Mouse (Mus musculus) E14TG2a.4 (cell line): ENCODE results near the gene Fcgr1.

Experiments
- H3K27me3 ChIP-seq: 2 replicates; pipeline ENCODE4 v1.6.1; 2014; ENCODE audit warnings: low read length, control low read depth; ENCODE audit not compliant: insufficient read depth
- H3K36me3 ChIP-seq: 2 replicates; pipeline ENCODE4 v1.6.1; 2014; ENCODE audit warnings: low read length, control low read depth; ENCODE audit not compliant: insufficient read depth
- H3K4me1 ChIP-seq: replicated peaks from 2 replicates; pipeline ENCODE4 v1.6.1; 2014; ENCODE audit warnings: low read depth, low read length, control low read depth
- H3K4me3 ChIP-seq: replicated peaks from 2 replicates; pipeline ENCODE4 v1.5.1; 2014; ENCODE audit warnings: mild to moderate bottlenecking, low read length
- H3K9me3 ChIP-seq: 2 replicates; pipeline ENCODE4 v1.6.1; 2014; ENCODE audit warnings: low read length, control low read depth
- CTCF ChIP-seq: conservative IDR thresholded peaks from 2 replicates; pipeline ENCODE4 v1.5.1; 2014; ENCODE audit warnings: low read length
- NANOG ChIP-seq: IDR thresholded peaks from 2 replicates; pipeline ENCODE4 v1.6.1; 2014; ENCODE audit warnings: borderline replicate concordance, low read length, mixed read lengths
- POU5F1 ChIP-seq: IDR thresholded peaks from 2 replicates; pipeline ENCODE4 v1.6.1; 2014; ENCODE audit warnings: low read length, borderline replicate concordance

Gene Fcgr1

GRCm38 (mm10) chr3:96263558-96264403 lies 30.0 kb downstream of the Fcgr1 start:
- Histone ChIP-seq H3K4me1 (peaks cover 55% of the 10 kb centered on the region), H3K9me3 (no peaks in the 10 kb centered on the region), H3K36me3 (no peaks in the 10 kb centered on the region), H3K27me3 (no peaks in the 10 kb centered on the region), H3K4me3 (peak overlapping the region; percentile 79)
- TF ChIP-seq POU5F1 (no peak), CTCF (no peak), NANOG (no peak)

- peak within 1 kb of the TSS; percentile 79 for H3K4me3 ChIP-seq
- no peaks in the 10 kb centered on the region for H3K9me3 ChIP-seq
- H3K36me3 ChIP-seq = no peaks in the 10 kb centered on the region
- peak; percentile 34 for TF ChIP-seq CTCF
- no peak for TF ChIP-seq POU5F1
- peaks cover 60% of the 10 kb centered on the region for H3K4me1 ChIP-seq
- H3K27me3 ChIP-seq = no peaks in the 10 kb centered on the region
These were observed 30.7 kb downstream of the Fcgr1 start, which contains the start of gene Hist2h4 for GRCm38 (mm10) chr3:96262979-96263550. Hist2h4 (minus strand) TSS chr3:96263311.

- Histone ChIP-seq H3K9me3 (no peaks in the 10 kb centered on the region), H3K36me3 (no peaks in the 10 kb centered on the region)
- TF ChIP-seq CTCF = no peak
These were observed 31.4 kb downstream of the Fcgr1 start for GRCm38 (mm10) chr3:96262216-96262875.

GRCm38 (mm10) chr3:96261623-96262022 lies 32.1 kb downstream of the Fcgr1 start:
- Histone ChIP-seq H3K4me1 (peaks cover 46% of the 10 kb centered on the region), H3K27me3 (no peaks in the 10 kb centered on the region), H3K9me3 (no peaks in the 10 kb centered on the region), H3K36me3 (no peaks in the 10 kb centered on the region), H3K4me3 (peak overlapping the region; percentile 79)
- TF ChIP-seq POU5F1 (no peak), CTCF (no peak), NANOG (no peak)

More at GRCm38 (mm10) chr3:96262216-96262875, 31.4 kb downstream of the Fcgr1 start:
- H3K27me3 ChIP-seq = no peaks in the 10 kb centered on the region
- peaks cover 53% of the 10 kb centered on the region for H3K4me1 ChIP-seq
- H3K4me3 ChIP-seq = peak overlapping the region; percentile 79

- TF ChIP-seq CTCF (no peak), NANOG (no peak), POU5F1 (no peak)
- H3K36me3 ChIP-seq = no peaks in the 10 kb centered on the region
- H3K27me3 ChIP-seq = no peaks in the 10 kb centered on the region
- no peaks in the 10 kb centered on the region for H3K9me3 ChIP-seq
- H3K4me1 ChIP-seq = peaks cover 58% of the 10 kb centered on the region
- H3K4me3 ChIP-seq = no peak overlapping the region
These were observed 33.5 kb downstream of the Fcgr1 start for GRCm38 (mm10) chr3:96260220-96260619.

- Histone ChIP-seq H3K36me3 (no peaks in the 10 kb centered on the region), H3K4me1 (peaks cover 48% of the 10 kb centered on the region), H3K9me3 (no peaks in the 10 kb centered on the region), H3K27me3 (no peaks in the 10 kb centered on the region), H3K4me3 (no peak overlapping the region)
- no peak for TF ChIP-seq NANOG
- TF ChIP-seq CTCF = no peak
- no peak for TF ChIP-seq POU5F1
These were observed 36.6 kb downstream of the Fcgr1 start for GRCm38 (mm10) chr3:96257190-96257589.

GRCm38 (mm10) chr3:96255926-96256593 lies 37.7 kb downstream of the Fcgr1 start:
- no peaks in the 10 kb centered on the region for H3K36me3 ChIP-seq
- TF ChIP-seq CTCF = no peak
- no peak for TF ChIP-seq POU5F1
- no peak for TF ChIP-seq NANOG
- H3K4me1 ChIP-seq = peaks cover 38% of the 10 kb centered on the region
- no peaks in the 10 kb centered on the region for H3K27me3 ChIP-seq
- H3K9me3 ChIP-seq = no peaks in the 10 kb centered on the region
- no peak overlapping the region for H3K4me3 ChIP-seq
